Mouse (Mus musculus) heart, adult 2 months (tissue): ENCODE results near the gene Large1.

Experiments
- CTCF ChIP-seq: fragments of 200-600 bp; IDR thresholded peaks from 2 replicates; pipeline ENCODE4 v1.8.1; 2022; ENCODE audit warnings: antibody characterized with exemption, mild to moderate bottlenecking, moderate library complexity
- POLR2A ChIP-seq: fragments of 200-500 bp; IDR thresholded peaks from 2 replicates; pipeline ENCODE4 v1.6.1; 2011; ENCODE audit warnings: mild to moderate bottlenecking, low read depth, low read length, control low read depth; ENCODE audit not compliant: insufficient read depth

- TF ChIP-seq CTCF, result no peak
- no peak for TF ChIP-seq POLR2A
These were observed 191.8 kb downstream of the Large1 start for GRCm38 (mm10) chr8:73161564-73161963.
